Mouse (Mus musculus): ENCODE data around the gene Ptma.

DNA sequence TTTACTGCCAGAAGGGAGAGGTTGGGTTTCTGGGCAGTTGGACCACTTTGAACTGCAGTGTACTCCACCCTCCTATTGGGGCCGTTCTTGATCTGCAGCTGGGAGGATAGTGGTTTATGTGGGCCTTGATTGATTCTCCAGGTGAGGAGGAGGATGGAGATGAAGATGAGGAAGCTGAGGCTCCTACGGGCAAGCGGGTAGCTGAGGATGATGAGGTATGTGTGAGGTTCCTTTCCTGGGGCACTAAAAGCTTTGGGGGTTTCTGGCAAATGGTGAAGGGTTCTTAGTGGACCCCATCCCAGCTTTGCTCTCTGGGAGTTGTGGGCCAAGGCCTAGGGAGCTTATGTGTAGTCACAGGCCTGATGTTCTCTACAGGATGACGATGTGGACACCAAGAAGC is 3.1 kb downstream of the Ptma start:
- TF ChIP-seq CTCF (IDR thresholded peaks at IDR 0.05; ENCODE audit: extremely low read depth, insufficient read length, insufficient replicate concordance, low read depth, low read length) (no peak), POLR2A (IDR thresholded peaks at IDR 0.05; ENCODE audit: low read depth, low read length) (no peak)

Data from small intestine, adult 2 months (tissue).